Mouse (Mus musculus) kidney, postnatal 25 days (tissue): Measurements from ENCODE around the gene Pitpnm2.

Experiments
- DNase-seq, 2 experiments: peaks; one replicate each; pipeline ENCODE4 v3.0.0; 2021; ENCODE audit warnings: mixed read lengths in 2 of 2

Pitpnm2 gene

DNA sequence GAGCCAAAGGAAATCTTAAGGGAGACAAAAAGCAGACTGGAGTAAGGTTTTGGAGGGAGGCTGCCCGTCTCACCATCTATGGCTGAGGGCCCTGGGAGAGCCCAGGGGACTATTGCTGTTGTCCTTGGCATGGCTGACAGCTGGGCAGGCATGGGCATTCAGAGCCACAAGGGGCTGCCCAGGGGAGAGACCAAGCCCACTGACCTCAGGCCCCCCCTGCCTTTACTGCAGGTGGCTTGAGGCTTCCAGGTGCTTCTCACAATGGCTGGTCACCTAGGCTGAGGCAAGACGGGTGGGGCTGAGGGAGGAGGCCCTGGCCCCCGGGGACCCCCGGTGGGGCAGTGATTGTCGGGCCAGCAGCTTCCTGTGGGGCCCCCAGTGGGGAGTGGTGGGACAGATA, 130.4 kb downstream of the Pitpnm2 start:
- no peak for DNase-seq

DNA sequence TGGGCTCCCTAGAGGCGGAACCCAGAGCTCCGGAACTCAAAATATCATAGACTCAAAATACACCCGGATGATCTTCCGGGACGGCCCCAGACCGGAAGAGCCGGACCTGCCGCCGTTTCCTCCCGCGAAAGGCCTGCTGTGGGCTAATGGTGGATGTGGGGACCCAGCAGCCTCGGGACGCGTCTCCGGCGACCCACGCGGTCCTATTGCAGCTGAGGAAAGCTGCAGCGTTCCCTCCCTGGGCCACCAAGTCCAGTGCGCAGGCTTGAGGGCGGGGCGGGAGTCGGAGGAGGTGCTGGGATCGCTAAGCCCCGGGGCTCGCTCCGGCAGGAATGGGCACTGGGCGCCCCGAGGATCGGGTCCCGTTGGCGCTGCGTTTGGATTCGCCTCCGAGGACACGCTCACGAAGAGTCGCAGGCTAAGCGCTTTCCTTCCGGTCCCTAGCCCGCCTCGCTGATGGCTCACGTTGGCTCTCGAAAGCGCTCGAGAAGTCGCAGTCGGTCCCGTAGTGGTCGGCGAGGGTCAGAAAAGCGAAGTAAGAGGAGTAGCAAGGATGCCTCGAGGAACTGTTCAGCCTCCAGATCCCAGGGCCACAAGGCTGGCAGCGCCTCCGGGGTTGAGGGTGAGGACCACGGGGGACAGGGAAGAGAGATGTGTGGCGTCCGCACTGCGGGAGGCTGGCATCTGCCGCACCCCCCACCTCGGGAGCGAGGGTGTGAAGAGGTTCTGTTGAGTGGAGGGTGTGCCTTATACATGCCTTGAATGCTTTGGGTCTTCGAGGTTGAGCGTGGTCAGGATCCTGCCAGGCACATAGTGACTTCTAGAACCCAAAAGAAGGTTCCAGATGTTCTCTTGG, 133.3 kb downstream of the Pitpnm2 start, which contains the start of gene Arl6ip4:
Gene Arl6ip4, plus strand, starts transcription at position 100 of the 856 bp plus-strand sequence.
- peak; percentile 83 to 84 for DNase-seq

DNA sequence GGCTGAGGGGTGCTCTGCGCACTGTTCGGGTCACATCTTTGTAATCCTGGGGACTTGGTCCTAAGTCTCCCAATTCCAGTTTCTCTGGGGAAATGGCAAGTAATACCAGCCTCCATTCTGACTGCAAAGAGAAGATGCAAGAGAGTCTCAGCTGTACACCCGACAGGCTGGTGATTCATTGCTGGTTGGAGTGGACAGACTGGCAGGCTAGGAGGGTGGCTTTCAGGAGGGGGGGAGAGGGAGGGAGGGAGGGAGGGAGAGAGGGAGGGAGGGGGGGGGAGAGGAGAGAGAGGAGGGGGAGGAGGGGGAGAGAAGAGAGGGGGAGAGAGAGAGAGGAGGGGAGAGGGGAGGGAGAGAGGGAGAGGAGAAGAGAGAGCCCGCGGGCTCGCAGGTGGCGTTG, 134.0 kb downstream of the Pitpnm2 start:
- DNase-seq = no peak

DNA sequence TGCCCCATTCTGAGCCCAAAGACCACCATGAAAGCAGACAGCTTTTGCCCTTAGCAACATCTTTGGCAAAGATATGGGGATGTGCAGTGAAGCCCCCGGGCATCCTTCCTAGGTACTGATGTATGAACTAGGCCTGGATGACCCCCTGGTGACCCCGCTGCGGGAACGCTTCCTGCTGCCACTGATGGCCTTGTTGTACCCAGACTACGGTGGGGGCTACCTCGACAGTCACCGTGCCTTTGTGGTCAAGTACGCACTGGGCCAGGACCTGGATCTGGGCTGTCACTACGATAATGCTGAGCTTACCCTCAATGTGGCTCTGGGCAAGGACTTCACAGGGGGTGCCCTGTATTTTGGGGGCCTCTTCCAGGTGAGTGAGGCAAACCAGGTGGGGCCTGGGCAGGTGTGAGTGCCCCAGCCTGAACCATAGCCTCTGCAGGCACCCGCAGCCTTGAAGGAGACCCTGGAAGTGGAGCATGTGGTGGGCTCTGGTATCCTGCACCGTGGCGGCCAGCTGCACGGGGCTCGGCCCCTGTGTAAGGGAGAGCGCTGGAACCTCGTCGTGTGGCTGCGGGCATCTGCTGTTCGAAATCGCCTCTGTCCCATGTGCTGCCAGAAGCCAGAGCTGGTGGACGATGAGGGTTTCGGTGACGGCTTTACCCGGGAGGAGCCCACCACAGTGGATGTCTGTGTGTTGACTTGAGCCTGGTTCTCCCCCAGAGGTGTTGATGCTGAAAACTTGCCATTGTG, 135.1 kb downstream of the Pitpnm2 start:
- DNase-seq = no peak

DNA sequence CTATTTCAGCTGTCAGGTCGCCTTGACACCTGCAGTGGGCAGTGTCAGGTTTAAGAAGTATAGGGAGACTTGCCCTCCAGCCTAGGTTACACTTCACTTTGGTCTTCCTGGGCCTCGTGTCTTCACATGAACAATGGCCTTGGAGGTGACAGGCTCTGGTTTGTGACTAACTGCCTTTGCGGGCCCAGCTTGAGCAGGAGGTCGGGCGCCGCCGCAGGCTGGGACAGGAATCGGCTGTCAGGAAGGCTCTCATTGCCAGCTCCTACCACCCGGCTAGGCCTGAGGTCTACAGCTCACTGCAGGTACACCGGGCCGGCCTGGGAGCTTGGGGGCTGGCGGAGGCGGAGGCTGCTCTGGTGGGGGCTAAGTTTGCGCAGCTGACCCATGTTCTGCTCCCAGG, 136.5 kb downstream of the Pitpnm2 start:
- DNase-seq = peak; percentile 69 to 84

DNA sequence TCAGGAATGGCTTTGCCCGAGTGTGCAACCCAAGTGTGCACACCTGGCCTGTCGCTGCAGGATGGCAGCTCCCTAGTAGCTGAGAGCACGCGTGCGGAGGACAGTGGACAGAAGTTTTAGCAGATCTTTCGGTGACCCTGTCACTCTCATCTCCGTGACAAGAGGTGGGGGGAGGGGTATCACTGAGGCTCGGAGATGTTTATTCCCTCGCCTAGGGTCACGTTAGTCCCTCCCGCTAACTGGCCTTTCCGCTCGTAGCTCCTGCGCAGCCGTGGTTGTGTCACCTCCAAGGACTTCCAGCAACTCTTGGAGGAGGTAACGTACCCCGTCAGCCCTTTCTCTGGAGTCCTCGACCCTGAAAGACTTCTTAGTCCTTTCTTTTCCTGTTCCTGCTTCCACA, 137.0 kb downstream of the Pitpnm2 start:
- DNase-seq = peak; percentile 43 to 77

DNA sequence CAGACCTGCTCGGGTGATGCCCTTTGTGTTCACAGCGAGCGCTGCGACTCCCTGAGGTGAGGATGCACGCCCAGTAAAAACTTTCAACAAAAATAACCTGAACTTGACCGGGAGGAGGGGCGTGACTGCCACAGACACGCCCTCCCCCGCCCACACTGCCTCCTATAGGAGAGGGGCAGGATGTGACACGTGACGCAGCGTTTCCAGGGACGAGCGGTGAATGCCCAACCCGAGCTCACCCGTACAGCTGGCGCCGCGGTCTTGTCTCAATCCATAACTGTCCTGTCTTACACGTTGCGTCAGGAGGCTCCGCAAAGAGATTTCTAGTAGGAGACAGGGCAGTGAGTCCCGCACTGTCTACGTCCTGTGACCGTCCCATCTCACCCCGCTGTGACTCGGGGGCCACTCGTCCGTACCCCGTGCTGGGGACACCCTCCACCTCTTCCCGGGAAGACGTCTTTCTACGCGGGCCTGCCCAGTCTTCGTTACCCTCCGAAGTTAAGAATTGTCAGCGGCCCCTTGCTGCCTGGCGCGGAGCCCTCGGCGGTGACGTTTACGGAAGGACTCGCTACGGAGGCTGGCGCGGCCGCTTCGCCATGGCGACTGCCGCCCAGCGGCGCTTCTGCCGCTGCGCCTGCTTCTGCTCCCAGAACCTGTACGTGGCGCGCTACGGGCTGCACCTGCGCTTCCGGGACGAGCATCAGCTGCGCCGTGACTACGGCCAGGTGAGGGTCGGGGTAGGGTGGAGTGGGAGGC, 137.6 kb downstream of the Pitpnm2 start, which contains the start of gene Ogfod2:
Gene Ogfod2, plus strand, starts transcription at position 556 of the 756 bp plus-strand sequence.
- DNase-seq = peak; percentile 97 to 98

DNA sequence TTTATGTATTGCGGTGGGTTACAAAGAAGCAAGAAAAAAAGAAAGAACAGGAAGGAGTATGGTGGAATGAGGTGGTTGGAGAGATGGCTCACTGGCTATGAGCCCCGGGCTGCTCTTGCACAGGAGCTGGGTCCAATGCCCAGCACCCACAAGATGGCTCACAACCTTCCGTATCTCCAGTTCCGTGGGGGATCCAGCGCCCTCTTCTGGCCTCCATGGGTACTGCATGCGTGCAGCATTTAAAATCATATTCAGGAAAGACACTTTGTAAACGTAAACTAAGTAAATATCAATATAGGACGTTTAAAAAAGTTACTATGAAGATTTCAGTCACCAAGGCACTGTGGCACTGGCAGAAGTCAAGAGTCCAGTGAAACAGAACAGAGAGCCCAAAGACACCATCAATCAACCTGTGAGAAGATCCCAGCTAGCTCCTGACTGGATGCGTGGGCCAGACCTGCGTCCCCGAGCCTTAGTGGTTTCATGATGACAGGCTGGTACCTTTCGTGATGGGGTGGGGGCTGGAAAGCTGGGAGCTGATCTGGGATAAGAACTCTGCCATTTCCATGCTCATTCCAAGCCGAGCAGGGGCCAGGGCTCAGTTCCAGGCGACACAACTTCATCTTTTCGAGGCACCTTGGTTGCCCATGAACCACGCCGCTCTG, 138.4 kb downstream of the Pitpnm2 start:
- peak in 1 of 2 experiments; percentile 65 for DNase-seq

DNA sequence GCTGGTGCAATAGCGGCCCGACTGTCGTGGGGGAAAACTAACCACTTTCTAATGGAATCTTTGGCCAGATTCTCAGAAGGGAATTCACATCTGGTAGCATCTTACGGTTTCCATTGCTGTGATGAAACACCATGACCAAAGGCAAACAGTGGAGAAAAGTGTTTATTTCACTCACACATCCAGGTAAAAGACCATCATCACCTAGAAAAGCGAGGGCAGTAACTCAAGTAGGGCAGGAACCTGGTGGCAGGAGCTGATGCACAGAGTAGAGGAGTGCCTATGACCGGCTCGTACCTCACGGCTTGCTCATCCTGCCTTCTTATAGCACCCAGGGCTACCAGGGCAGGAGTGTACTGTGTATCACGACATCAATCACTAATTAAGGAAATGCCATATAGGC, 146.0 kb downstream of the Pitpnm2 start:
- no peak for DNase-seq

DNA sequence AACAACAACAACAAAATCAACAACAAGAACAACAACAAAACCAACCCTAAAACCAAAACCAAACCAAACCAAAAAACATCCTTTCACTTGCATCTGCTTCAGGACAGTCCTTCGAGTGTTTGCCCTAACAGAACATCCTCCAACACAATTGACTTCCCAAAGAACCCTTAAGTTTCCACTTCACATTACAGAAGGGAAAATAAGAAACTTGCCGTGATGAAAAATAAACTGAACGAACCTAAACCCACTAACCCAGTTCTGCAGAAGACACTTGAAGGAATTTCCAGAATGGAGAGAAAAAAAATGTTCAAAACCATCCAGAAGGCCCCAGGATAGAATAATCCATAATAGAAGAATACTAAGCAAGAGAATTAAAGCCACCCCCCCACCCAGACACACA, 146.5 kb downstream of the Pitpnm2 start:
- DNase-seq = no peak

DNA sequence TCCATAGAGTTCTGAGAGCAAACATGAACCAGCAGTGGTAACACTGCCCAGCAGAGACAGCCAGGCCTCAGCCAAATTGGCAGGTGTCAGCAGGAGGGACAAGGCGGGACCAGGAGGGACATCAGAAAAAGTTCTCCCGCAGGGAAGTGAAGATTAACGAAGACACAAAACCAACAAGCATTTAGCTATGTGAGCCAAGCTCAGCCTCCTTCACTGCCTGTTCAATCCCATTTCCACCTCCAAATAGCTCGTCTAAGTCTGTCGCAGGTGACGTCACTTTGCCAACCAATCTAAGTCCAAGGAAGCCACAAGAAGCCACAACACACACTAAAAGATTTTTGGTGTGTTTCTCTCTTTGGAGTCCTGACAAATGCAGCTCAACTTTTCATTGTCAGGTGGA, 147.2 kb downstream of the Pitpnm2 start:
- no peak for DNase-seq

DNA sequence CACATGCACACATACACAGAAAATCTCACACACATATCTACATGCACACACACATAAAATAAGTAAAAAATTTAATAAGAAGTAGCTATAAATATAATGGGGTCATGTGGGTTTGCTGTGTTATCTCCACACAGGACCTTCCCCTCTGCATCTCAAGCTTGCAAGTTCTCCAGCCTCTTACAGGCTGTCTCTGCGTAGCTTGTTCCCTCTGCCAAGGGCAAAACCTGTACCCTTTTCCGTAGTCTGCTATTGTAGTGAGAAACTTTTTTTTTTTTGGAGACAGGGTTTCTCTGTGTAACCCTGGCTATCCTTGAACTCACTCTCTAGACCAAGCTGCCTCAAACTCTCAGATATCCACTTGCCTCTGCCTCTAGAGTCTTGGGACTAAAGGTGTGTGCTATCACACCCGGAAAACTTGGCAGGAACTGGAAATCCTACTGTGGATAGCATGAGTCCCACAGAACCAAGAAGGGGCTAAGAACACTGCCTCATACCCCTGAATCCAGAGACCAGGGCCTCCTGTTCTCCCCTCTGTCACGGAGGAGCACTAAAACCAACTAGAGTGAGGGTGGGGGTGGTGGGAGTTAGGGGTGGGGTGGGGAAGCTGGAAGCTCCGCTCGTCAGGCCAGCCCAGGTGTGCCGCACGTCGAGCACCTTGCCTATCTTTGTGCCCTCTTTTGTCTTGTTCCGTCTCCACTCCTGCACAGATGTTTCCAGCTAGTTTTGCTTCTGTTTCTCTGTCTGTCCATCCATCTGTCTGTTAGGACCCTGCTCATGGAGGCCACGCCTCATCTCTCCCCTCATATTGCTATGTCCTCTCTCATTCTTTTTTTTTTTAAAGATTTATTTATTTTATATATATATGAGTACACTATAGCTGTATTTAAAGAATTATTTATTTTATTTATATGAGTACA, 149.2 kb downstream of the Pitpnm2 start:
- DNase-seq = no peak

DNA sequence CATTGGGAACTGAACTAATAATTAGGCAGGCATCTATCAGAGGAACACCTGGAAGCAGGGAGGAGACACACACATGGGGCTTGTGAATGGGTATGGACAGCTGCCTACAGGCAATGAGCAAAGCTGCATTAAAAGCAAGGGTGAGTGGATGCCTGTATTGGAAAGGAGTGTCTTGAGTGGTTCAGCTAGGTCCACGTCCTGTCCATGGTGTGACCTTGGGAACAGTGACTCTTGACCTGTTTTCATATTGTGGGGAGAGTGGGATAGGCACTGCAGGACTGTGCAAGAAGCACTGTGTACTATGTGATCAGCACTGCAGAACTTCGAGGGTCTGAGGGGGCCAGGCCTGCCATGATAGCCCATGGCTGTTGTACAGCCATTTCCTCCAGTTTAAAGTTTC, 150.6 kb downstream of the Pitpnm2 start:
- DNase-seq = no peak

DNA sequence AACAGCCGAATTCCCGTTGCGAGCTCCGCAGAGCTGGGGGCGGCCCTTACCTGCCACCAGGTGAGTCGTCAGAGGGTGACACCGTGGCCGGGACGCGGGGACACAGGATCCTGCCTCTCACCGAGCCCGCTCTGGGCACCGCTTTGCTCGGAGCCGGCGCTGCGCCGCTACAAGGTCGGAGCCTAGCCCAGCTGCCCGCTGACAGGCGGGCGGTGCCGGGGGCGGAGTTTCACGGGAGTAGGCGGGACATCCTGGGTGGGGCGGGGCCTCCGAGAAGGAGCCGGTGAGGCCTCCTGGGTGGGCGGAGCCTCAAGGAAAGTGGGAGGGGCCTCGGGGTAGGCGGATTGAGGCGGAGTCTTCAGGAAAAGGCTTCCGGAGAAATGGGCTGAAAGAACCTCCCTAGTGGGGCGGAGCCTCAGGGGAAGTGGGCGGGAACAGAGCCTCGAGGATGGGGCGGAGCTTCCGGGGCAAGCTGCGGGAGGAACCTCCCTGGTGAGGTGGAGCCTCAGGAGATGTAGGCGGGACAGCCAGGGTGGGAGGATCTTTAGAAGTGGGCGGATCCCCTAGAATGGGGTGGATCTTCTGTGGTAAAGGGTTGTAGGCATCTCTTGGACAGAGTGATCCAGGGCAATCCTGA, 153.8 kb downstream of the Pitpnm2 start, which contains the start of gene Abcb9:
Gene Abcb9, minus strand, starts transcription at position 203 of the 637 bp plus-strand sequence.
- DNase-seq = peak; percentile 99 to 100

DNA sequence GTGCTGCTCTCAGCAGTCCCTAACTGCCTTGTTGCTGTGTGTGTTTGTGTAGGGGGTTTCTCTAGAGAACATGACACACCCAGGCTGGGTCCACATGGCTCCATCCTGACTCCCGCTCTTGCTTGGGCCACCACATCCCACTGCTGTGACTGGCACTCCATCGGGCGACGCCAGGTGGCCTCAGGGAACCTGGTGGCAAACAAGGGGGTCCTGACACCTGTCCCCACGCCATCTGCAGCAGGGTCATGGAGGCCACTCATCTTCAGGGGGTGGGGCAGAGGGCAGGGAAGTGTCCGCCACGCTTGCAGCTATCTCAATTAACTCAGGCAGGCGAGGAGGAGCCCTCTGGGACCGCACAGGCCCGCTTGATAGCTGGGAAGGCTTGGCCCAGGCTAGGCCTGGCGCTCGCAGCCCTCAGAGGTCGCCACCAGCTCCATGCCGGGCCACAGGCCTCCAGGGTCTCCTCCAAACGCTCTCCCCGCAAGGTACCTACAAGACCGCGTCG, 154.4 kb downstream of the Pitpnm2 start:
- DNase-seq = peak in 1 of 2 experiments; percentile 65

DNA sequence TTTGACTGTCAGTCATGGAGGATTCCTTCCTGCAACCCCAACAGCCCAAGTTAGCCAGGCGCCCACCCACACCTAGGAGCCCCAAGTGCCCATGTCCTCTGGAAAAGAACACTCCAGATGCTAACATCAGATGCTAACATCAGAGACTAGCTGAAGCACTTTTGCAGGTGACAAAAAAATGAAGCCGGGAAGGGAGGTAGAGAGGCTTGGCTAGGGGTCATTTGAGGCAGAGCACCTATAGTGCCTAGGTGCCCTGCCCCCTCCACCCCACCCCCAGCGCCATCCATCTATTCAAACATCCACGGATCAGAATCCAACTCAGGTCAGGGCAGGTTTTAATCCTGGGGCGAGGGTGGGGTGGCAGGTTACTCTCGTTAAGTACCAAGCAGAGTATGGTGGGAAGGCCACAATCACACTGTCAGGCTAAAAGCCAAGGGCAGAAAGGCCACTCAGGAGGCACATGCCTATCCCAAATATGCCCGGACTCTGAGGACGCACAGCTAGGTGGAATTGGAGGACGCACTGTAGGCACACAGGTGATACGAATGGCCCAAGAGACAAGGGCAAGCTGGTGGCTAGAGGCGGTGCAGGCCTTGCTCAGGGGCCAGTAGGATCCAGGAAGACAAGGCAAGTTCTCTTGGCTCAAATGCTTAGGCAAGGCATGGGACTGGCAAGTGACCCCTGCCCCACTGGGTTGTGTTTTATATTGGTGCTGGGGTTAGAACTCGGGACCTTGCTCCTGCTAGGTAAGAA, 155.5 kb downstream of the Pitpnm2 start:
- peak in 1 of 2 experiments; percentile 45 for DNase-seq

DNA sequence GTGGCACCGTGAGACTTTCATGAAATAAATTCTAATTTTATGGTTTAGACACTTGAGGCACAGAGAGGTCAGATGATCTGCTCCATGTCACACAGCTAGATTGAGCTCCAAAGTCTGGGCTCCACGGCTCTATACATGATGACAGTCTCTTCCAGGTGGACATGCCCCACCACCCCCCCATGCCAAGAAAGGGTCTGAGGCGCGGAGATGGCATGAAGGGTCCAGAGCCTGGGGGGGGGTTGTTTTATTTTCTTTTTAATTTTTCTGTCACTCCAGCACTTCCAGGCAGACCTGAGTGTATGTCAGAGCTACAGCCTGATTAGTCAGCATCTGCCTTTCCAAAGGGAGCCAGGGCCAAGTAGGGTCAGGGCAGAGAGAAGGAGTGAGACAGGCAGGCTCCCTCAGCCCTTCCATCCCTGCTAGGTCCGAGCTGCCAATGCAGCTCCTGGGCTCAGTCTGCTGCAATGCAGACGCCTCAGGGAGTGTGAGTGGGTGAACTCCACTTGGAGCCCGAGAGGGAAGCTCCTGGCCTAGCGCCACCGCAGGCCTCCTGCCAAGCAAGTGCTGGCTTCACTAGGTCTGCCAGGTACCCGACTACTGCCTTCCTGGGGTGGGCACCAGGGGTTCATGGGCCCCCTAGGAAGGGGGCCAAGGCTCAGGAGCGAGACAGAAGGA, 156.3 kb downstream of the Pitpnm2 start:
- peak; percentile 84 to 90 for DNase-seq

DNA sequence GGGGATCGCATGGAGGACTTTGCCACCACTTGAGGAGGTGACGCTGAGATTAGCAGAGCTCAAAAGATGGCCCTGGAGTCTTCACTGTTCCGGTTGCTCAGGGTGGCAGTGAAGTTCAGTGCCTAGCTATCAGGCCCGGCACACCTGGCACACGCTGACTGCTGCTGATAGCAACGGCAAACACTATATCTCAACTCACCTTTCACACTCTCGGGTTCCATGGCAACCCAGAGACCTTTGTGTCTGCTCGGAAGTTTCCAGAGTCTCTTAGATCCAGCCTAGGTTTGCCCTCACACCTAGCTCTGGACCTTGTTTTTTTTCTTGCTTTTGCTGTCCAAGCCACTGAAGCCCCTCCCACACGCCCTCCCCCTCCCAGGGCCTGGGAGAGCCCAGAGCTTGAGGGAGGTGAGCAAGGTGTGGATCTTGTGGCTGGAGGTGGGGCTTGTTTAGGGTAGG, 157.6 kb downstream of the Pitpnm2 start:
- DNase-seq = peak in 1 of 2 experiments; percentile 61

DNA sequence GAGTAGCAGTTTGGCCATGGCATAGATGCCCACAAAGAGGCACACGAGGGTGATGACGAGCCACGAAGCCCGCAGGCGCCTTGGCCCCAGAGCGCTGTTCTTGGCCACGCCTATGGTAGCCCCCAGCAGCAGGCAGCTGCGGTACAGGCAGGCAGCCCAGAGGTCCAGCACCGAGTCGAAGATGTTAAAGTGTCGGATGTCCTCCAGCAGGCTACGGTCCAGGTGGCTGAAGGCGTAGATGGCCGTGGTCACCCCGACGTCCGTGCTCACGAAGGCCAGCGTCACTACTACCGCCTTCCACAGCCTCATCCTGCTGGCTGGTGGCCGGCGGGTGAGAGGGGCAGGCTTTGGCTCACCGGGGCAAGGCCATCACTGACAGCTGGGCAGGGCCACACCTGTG, 159.7 kb downstream of the Pitpnm2 start:
- DNase-seq = no peak
